Mouse (Mus musculus) bone marrow macrophage, adult 2 months (primary cell): ENCODE measurements around the gene Ankrd52.

Experiments used
- CTCF ChIP-seq: IDR thresholded peaks from 2 replicates; pipeline ENCODE4 v1.5.1; 2012; ENCODE audit warnings: low read depth, mild to moderate bottlenecking, low read length, moderate library complexity
- POLR2A ChIP-seq: IDR thresholded peaks from 2 replicates; pipeline ENCODE4 v1.6.1; 2012; ENCODE audit warnings: mild to moderate bottlenecking, low read depth, low read length, borderline replicate concordance

GRCm38 (mm10) chr10:128337306-128338181, 39.4 kb upstream of the Ankrd52 start, which contains the start of gene Cs:
- TF ChIP-seq POLR2A (no peak), CTCF (no peak)
